Mouse (Mus musculus): ENCODE measurements at regions not wholly inside any gene's neighbourhood (a gene's known extent, or its start where the extent isn't known, plus 50 kb on each side); places are given as distances from the start of the nearest gene placed in this dataset.

- no peak for DNase-seq (ENCODE audit: extremely low spot score in 1 of 2, low spot score in 2 of 2)
- Histone ChIP-seq H3K4me3 (no peak overlapping the region), H3K27ac (no peak overlapping the region)
- TF ChIP-seq CTCF (IDR thresholded peaks at IDR 0.05) = no peak
- intact Hi-C loops (cut with DNase I) = no loop called here
Observed at GRCm38 (mm10) chr12:107600576-107600975, 112.1 kb downstream of the 3110018I06Rik start.

DNA sequence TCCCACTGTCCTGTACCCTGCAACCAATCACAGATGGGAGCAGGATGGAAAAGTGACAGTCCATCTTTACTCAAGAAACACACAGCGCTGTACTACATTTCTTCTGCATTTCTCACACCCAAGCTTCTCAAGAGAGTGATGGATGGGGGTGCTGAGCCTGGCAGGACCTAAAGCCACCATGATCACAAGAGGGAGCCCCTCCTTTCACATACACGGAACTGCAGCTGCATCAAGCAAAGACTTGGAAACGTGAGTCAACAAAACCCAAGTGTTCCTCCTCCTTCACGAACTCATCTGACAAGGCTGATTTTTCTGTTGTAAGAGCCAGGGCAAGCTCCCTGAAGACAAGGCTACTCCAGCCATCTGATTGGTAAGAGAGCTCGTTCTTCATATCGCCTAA lies 120.5 kb downstream of the 3110018I06Rik start:
- intact Hi-C loops (cut with DNase I) = no loop called here
- no peak overlapping the region for H3K4me3 ChIP-seq
- no peak for DNase-seq (ENCODE audit: extremely low spot score in 1 of 2, low spot score in 2 of 2)
- no peak for TF ChIP-seq CTCF (IDR thresholded peaks at IDR 0.05)
- no peak overlapping the region for H3K27ac ChIP-seq

GRCm38 (mm10) chr12:107609986-107610385 lies 121.6 kb downstream of the 3110018I06Rik start:
- no peak for DNase-seq (ENCODE audit: extremely low spot score in 1 of 2, low spot score in 2 of 2)
- Histone ChIP-seq H3K27ac (no peak overlapping the region), H3K4me3 (no peak overlapping the region)
- TF ChIP-seq CTCF (IDR thresholded peaks at IDR 0.05) = no peak
- intact Hi-C loops (cut with DNase I) = no loop called here

GRCm38 (mm10) chr12:107617212-107617994 lies 129.0 kb downstream of the 3110018I06Rik start:
- Histone ChIP-seq H3K4me3 (no peak overlapping the region), H3K27ac (no peak overlapping the region)
- no peak for TF ChIP-seq CTCF (IDR thresholded peaks at IDR 0.05)
- no peak for DNase-seq (ENCODE audit: extremely low spot score in 1 of 2, low spot score in 2 of 2)
- intact Hi-C loops (cut with DNase I) = no loop called here

- DNase-seq (ENCODE audit: extremely low spot score in 1 of 2, low spot score in 2 of 2) = no peak
- intact Hi-C loops (cut with DNase I) = no loop called here
- Histone ChIP-seq H3K27ac (no peak overlapping the region), H3K4me3 (no peak overlapping the region)
- no peak for TF ChIP-seq CTCF (IDR thresholded peaks at IDR 0.05)
Observed at GRCm38 (mm10) chr12:107624446-107624845, 136.0 kb downstream of the 3110018I06Rik start.

- intact Hi-C loops (cut with DNase I) = no loop called here
- TF ChIP-seq CTCF (IDR thresholded peaks at IDR 0.05) = no peak
- no peak for DNase-seq (ENCODE audit: extremely low spot score in 1 of 2, low spot score in 2 of 2)
- H3K27ac ChIP-seq = no peak overlapping the region
- H3K4me3 ChIP-seq = no peak overlapping the region
Observed at GRCm38 (mm10) chr12:107648008-107648407, 159.6 kb downstream of the 3110018I06Rik start.

- H3K27ac ChIP-seq = no peak overlapping the region
- no peak overlapping the region for H3K4me3 ChIP-seq
- no peak for TF ChIP-seq CTCF (IDR thresholded peaks at IDR 0.05)
- intact Hi-C loops (cut with DNase I) = no loop called here
- no peak for DNase-seq (ENCODE audit: extremely low spot score in 1 of 2, low spot score in 2 of 2)
Observed at GRCm38 (mm10) chr12:107652126-107652728, 163.8 kb downstream of the 3110018I06Rik start.

- intact Hi-C loops (cut with DNase I) = no loop called here
- no peak for DNase-seq (ENCODE audit: extremely low spot score in 1 of 2, low spot score in 2 of 2)
- no peak for TF ChIP-seq CTCF (IDR thresholded peaks at IDR 0.05)
- Histone ChIP-seq H3K27ac (no peak overlapping the region), H3K4me3 (no peak overlapping the region)
Observed at GRCm38 (mm10) chr12:107653131-107653530, 164.7 kb downstream of the 3110018I06Rik start.

GRCm38 (mm10) chr12:107656846-107657245 lies 168.4 kb downstream of the 3110018I06Rik start:
- H3K4me3 ChIP-seq = no peak overlapping the region
- H3K27ac ChIP-seq = no peak overlapping the region
- no peak for DNase-seq (ENCODE audit: extremely low spot score in 1 of 2, low spot score in 2 of 2)
- intact Hi-C loops (cut with DNase I) = no loop called here
- no peak for TF ChIP-seq CTCF (IDR thresholded peaks at IDR 0.05)

DNA sequence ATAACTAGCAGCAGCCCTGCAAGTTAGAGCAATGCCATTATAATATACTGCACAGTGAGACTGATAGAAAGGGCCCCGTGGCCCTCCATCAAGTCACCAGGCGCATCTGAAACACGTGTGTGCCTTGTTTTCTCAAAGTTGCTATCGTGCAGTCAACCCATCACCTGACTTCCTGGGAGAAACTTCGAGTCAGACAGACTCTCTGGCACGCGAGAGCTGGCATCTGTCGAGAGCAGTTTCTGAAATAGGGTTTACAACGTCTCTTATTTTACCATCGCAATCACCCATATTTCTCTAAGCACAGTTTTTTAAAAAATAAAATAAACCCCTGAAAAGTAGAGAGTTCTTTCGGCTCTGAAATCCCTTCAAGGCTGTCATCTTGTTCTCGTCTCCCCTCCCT lies 169.8 kb downstream of the 3110018I06Rik start:
- no peak for DNase-seq (ENCODE audit: extremely low spot score in 1 of 2, low spot score in 2 of 2)
- TF ChIP-seq CTCF (IDR thresholded peaks at IDR 0.05) = no peak

DNA sequence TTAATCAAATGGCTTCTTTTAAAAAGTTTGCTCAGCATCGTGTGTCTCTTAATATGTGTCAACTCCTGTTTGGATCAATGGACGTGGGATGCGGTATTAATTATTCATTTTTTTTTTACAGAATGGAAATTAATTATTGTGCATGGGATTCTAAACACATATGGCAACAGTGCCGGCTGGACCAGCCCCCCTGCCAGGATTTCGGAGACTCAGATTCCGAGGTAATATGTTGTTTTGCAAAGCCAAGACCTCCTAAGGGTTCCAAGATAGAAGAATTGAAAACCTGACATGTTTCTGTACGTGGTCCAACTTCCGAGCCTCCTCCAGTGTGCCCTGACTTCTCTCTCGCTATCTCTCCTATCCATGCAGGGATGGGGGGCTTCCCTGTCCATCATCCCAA lies 170.4 kb downstream of the 3110018I06Rik start:
- no peak overlapping the region for H3K27ac ChIP-seq
- intact Hi-C loops (cut with DNase I) = no loop called here
- no peak for TF ChIP-seq CTCF (IDR thresholded peaks at IDR 0.05)
- H3K4me3 ChIP-seq = no peak overlapping the region
- DNase-seq (ENCODE audit: extremely low spot score in 1 of 2, low spot score in 2 of 2) = no peak

More for the DNA sequence above, 169.8 kb downstream of the 3110018I06Rik start:
- Histone ChIP-seq H3K27ac (no peak overlapping the region), H3K4me3 (no peak overlapping the region)
- intact Hi-C loops (cut with DNase I) = no loop called here

- DNase-seq (ENCODE audit: extremely low spot score in 1 of 2, low spot score in 2 of 2) = no peak
- no peak for TF ChIP-seq CTCF (IDR thresholded peaks at IDR 0.05)
- Histone ChIP-seq H3K4me3 (no peak overlapping the region), H3K27ac (no peak overlapping the region)
- intact Hi-C loops (cut with DNase I) = no loop called here
Observed at GRCm38 (mm10) chr12:107662624-107663023, 174.2 kb downstream of the 3110018I06Rik start.

GRCm38 (mm10) chr12:107667836-107668235 lies 179.4 kb downstream of the 3110018I06Rik start:
- Histone ChIP-seq H3K27ac (no peak overlapping the region), H3K4me3 (no peak overlapping the region)
- DNase-seq (ENCODE audit: extremely low spot score in 1 of 2, low spot score in 2 of 2) = no peak
- no peak for TF ChIP-seq CTCF (IDR thresholded peaks at IDR 0.05)
- intact Hi-C loops (cut with DNase I) = no loop called here
